Mouse (Mus musculus): ENCODE measurements at regions not wholly inside any gene's neighbourhood (a gene's known extent, or its start where the extent isn't known, plus 50 kb on each side); places are given as distances from the start of the nearest gene placed in this dataset.
A peak's percentile ranks its signal among the peaks of the same experiment; 100 is the strongest.

DNA sequence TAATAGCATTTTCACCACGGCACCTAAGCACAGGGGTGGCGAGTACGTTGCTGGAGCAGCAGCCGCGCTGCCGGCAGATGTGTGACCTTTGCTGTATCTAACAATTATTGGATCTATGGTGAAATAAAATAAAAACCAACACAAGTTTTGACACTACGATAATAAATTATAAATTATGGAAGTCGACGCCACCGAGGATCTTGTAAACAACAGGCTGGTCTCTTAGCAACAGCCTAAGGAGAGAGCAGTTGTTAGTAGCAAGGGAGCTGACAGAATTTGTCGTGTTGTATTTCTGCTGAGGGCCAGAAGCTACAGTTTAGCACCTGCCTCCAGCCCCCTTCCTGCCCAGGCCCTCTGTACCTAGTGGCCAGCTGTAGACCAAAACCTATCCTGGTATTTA is 535.8 kb upstream of the 3110018I06Rik start:
- no peak for DNase-seq (ENCODE audit: extremely low read depth, insufficient read length, low spot score)

DNA sequence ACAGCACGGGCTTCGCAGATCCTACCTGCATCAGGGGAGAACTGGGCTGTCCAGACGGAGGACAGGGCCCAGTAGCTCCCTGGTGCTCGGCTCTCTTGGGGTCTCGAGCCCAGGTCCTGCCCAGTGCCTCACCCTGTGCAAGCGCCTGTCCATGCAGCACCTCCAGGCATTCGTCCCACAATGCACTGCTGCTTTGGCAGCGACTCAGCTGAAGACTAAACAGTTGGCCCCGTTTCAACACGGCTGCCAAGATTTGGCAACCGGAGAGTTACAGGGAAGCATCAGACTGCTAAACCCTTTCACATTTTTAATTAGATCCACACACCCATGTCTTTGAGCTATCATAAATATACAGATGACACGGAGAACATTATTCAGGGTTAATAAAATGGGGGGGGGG is 532.7 kb upstream of the 3110018I06Rik start:
- DNase-seq (ENCODE audit: extremely low read depth, insufficient read length, low spot score) = peak; percentile 13

DNA sequence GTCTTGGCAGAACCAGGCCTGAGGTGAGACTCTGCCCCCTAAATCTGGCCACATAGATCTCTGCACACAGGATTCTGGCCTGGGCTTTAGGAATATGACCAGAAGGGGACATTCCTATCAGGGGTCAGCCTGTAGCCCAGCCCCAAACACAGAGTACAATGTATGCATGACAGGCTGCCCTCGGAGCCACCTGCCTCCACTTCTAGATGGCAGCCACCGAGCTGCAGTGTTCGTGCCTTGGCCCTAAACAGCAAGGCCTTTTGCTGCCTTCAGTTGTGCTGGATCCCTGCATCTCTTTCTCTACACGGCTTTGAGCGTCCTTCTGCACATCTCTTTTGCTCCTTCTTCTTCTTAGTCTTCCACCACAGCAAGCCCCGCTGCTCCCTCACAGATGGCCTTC is 532.2 kb upstream of the 3110018I06Rik start:
- no peak for DNase-seq (ENCODE audit: extremely low read depth, insufficient read length, low spot score)

DNA sequence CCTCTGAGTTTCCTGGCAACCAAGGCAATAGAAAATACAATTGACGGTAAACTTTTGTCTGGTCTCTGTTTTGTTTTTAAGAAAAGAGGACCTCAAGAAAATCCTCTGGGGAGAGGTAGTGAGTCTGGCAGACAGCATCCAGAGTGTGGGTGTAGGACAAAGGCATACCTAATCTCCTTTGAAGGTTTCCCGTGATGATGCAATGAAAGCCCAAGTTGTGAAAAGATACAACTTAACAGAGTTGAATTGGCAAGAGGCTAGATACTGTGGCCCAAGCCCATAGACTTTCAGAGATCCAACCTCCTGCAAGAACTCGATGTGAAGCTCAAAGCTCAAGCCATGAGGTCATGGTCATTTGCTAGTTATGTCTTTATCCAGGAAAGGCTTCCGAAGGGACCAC is 526.4 kb upstream of the 3110018I06Rik start:
- DNase-seq (ENCODE audit: extremely low read depth, insufficient read length, low spot score) = no peak

DNA sequence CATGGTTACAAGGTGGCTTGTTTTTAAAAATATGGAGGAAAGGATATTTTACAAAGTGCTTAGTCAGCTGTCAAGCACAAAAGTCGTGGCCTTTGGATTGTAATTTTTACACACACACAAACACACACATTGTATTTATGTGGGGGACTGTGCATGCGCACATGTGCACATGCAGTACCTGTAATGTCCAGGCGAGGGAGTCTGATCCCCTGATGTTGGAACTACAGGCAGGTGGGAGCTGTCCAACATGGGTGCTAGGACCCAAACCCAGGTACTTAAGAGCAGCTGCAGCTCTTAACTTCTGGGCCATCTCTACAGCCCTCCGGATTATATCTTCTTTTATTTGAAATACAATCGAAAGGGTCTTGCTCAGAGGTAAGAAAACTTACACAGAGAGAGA is 524.7 kb upstream of the 3110018I06Rik start:
- DNase-seq (ENCODE audit: extremely low read depth, insufficient read length, low spot score) = no peak

DNA sequence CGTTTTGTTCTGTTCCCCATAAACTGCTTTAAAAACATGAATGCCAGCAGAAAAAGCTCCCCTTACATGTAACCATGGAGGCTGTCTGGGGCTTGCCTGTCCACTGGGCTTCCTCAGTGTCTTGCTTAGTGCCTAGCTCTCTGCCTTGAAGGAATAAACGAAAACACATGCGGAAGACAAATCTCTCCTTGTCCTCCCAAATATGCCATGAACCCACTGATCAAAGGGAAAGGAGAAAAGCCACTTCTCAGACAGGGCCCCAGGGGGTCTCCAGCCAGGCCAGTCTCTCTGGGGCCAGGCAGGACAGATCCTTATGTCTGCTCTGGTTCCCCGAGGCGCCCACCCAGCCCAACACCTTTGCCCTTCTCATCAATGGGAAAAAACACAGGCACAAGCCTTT is 518.6 kb upstream of the 3110018I06Rik start:
- no peak for DNase-seq (ENCODE audit: extremely low read depth, insufficient read length, low spot score)

DNA sequence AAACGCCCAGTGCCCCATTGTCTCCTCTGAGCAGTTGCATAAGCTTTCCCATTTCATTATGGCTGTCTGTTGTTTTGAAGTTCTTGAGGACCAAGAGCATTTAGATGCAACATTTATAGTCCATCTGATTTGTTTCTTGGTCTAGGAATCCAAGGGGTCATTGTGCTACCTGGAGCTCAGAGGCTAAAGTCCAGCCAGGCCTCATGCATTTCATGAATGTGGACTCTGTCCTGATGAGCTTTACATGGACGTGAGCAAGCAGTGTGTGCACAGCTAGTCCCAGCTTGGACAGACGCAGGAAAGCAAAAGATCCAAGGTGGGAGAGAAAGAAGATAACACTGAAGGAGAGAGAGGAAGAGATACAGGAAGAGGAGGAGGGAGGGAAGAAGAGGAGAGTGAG is 496.0 kb upstream of the 3110018I06Rik start:
- no peak for DNase-seq (ENCODE audit: extremely low read depth, insufficient read length, low spot score)

DNA sequence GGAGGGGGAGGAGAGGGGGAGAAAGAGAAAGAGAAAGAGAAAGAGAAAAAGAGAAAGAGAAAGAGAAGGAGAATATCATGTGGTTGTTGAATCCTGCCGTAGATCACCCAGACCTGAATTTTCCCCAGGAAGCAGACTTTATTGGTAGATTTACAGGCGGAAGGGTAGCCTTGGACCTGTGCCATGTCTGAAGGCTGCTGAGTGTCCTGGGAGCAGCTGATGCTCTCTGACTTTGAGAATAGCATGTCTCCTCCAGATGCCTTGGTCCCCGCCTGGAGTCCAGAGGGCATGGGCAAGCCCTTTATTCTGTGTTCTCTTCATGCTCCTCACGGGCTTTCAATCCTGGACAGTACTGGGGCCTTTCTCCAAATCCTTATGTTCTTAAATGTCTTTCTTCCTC is 495.4 kb upstream of the 3110018I06Rik start:
- DNase-seq (ENCODE audit: extremely low read depth, insufficient read length, low spot score) = no peak

DNA sequence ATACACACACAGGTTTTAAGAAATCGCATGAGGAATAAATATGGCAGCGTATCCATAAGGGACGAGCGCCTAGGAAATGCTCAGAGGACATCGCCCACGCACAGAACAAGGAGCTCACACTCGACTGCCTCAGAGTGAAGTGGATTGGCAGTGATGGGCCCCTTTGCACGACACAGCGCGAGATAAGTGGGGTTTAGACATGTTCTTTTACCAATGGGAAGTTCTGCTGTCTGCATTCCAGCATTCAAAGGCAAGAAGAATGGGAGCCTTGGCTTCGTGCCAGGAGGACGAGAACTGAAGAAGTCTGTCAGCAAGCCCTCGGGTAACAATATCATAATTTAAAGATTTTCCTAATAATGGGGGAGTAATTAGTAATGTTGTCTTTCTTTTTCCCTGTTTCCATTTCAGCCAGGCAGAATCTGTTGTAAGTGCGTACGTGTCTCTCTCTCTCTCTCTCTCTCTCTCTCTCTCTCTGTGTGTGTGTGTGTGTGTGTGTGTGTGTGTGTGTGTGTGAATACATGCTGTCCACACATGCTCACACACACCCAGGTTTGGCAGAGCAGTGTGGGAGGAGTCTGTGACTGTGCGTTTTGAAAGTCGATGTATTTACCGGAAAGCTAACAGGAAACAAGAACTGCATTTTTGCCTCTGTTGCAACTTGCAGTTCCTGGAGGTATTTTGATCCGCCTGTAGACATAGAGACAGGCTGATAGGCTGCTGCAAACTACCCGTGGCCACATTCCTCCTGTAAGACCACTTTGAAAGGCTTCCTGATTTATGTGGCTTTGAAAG is 477.2 kb upstream of the 3110018I06Rik start:
- no peak for DNase-seq (ENCODE audit: extremely low read depth, insufficient read length, low spot score)

DNA sequence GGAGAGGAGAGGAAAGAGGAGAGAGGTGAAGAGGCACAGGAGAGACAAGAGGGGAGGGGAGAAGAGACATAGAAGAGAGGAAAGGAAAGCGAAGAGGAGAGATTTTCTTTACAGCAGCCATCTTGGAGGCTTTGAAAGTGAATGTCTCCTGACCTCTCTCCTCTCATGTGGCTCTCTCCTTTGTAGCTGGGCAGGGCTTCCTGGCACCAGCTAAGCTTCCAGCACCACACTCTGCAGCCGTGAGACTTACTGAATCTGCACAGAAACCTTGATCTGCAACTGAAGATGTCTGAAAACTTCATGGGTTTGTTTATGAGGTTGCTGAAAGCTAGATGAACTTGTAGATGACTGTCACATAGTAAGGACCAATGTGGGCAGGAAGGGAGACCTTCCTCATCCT is 471.6 kb upstream of the 3110018I06Rik start:
- no peak for DNase-seq (ENCODE audit: extremely low read depth, insufficient read length, low spot score)

DNA sequence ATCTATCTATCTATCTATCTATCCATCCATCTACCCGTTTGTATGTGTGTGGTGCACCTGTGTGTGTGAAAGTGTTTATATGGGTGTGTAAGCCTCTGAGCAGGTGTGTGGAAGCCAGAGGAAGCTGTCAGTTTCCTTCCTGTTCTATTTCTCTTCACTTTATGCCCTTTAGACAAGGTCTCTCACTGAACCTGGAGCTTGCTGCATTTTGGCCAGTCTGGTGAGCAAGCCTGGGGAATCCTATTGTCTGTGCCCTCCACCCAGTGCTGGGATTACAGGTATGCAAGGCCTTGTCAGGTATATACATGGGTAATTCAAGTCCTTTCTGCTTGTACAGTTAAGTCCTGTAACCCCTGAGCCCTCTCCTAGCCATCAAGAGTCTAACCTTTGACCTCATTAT is 466.6 kb upstream of the 3110018I06Rik start:
- DNase-seq (ENCODE audit: extremely low read depth, insufficient read length, low spot score) = no peak

DNA sequence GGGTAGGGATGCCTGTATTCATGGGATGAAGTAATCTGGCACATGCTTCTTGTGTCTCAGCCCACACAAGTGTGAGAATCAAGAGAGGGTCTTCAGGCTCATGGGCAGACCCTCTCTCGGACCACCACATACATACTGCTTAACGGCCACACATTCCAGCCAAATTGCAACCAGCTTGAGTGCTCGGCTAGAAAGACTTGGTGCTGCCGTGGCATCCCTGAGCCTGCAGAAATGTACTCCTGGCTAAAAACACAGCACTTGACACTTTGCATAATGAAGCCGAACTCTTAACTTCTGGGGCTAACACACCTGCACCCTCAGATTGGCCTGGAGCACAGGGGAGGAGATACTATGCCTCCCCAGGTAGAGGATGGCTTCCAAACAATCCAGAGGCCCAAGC is 461.6 kb upstream of the 3110018I06Rik start:
- DNase-seq (ENCODE audit: extremely low read depth, insufficient read length, low spot score) = no peak

DNA sequence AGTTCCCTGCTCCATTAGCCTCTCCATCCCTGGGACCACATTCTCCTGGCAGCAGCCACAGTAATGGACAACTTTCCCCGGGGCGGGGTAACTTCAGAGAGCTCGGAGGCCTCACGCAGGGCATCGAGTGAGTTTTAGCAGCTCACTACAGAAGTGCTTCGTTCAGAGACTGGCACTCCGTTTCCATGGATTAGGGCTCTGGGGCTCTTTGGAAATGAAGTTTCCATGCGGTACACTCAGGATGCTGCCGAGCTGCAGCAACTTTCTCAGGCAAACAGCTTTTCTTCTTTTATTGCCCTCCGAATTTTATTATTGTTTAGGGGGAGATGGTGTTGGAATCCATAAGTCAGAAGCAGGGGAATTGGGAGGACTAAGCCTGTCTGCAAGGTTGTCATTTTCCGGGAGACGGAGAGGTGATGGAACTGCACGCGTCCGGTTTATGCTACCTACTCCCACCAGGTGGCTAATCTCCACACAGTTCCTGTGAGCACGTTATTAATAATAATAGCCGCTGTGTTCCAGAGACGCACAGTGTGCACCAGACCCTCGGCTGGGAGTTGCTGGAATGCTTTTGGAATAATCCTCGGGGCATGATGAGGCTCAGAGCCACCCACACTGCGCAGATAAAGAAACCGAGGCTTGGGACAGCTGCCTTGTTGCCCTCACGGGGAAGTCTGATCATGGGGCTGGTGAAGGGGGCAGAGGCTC is 460.4 kb upstream of the 3110018I06Rik start:
- no peak for DNase-seq (ENCODE audit: extremely low read depth, insufficient read length, low spot score)

DNA sequence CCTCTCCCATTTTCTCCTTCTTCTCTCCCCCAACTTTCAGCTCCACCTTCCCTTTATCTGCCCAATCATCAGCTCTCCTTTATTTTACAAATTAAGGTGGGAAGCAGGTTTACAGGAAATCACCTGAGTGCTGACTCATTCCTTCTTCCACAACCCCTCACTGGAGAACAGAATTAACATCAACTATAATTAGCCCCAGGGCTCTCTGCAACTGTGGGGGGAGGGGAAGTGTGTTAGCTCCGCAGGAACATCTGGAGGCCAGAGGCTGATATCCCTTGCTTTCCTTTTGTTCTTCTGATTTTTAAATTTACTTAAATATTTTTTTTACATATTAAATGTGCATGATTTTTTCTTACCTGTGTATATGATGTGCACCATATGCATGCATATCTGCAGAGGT is 459.4 kb upstream of the 3110018I06Rik start:
- no peak for DNase-seq (ENCODE audit: extremely low read depth, insufficient read length, low spot score)

DNA sequence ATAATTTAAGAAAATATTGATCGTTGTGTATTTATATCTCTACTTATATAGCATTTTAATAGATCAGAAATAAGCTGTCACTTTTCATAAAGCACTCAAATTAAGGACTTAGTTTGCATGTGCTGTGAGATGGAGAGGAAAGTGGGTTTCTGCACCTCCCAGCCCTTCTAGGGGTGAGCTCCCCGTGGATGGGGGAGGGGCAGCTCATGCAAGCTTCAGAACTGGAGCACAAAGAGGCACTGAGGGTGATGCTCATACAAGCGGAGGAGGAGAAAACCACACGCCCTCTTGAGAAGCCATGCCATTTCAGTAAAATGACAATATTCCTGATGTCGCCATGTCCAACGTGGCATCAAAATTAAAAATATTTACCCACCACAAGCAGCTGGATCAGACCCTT is 452.1 kb upstream of the 3110018I06Rik start:
- DNase-seq (ENCODE audit: extremely low read depth, insufficient read length, low spot score) = no peak

DNA sequence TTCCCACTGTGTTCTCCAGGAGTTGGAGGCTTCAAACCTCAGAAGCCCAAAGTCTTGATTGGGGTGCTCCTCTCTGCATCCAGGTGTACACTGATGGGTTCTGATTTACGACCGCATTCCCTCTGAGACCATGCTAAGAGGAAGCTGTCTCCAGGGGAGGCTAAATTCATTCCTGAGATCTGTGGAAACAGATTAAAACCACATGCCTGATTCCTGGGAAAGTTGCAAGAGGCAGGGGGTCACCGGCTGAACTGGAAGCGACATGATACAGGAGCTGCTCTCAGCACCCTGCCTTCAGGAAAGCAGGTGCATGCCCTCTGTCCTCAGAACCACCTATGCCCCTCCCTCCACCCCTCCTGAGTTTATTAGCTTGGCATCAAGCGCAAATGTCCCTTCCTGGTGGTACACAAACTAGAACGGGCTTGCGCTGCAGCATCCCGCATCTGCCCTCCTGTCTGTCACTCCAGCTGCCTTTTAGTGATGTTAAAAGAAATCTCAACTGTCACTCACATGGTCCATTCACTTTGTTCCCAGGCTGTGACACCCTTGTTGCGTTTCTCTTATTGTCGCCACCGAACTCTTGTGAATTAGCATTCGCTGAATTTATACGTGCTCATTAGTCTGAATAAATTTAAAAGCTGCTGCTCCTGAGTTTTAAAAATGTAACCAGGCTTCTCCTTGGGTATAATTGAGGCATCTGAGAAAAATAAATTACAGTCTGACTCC is 446.3 kb upstream of the 3110018I06Rik start:
- no peak for DNase-seq (ENCODE audit: extremely low read depth, insufficient read length, low spot score)

DNA sequence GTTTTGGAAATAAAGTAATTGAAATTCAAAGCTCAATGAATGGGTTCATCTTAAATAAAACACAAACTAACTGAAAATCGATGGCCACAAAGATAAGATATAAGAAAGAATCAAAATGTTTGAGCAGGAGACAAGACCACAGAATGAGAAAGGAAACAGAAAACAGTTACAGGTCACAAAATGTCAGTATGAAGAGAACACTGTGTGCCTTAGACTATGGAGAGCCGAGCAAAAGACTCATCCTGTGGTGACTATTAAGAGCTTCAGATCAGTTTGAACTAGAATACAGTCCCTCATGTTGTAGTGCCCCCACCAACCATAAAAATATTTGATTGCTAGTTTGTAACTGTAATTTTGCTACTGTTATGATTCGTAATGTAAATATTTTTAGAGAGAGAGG is 441.9 kb upstream of the 3110018I06Rik start:
- DNase-seq (ENCODE audit: extremely low read depth, insufficient read length, low spot score) = no peak

DNA sequence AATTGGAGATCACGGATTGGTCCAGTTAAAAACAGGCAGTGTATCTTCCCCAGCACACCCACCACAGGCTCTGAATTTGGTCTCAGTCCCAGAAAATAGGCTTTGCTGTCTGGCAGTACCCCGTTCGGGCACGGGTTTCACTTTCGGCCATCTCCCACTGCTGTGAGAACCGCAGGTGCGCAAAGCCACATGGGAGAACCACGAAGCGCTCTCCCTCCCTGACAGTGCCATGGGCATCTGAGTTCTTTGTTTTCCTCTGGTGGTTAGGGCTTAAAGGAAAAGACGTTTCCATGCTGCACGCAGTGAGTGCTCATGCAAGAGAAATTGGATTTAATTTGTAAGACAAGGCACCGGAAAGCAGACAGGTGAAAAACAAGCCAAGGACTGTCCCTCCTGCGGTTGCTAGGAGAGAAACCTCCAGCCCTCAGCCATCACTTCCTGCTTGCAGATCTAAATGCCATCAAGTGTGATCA is 441.3 kb upstream of the 3110018I06Rik start:
- DNase-seq (ENCODE audit: extremely low read depth, insufficient read length, low spot score) = no peak

DNA sequence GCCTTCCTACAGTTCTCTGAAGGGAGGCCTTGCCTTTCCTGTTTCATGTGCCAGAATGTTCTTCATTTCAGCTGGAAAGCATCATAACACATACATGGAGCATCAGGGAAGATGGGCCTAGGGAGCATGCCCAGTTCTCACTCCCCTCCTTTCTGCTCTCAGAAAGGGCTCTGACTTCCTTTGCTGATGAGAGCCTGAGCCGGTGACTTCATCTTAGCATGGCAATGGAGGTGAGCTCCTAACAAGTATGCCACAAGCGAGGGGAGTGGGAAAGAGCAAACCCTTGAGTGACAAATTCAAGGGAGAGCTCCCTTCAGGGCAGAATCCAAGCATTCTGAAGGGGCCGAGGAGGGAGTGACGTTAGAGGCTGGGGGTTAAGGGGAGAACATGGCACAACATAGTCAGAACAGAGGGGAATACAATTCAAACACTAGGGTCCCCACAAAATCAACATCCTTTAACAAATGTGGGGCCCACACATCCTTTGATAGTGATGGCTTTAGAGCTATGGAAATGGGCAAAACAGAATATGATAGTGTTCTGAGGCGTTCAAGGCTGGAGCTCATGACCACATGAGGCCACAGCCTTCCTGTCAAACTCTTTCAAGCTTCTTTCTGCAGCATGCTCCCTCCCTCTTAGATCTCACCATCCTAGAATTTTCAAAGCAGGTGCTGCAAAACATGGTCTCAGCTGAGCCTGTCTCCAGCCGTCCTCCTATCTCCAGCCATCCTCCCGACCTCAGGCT is 437.4 kb upstream of the 3110018I06Rik start:
- DNase-seq (ENCODE audit: extremely low read depth, insufficient read length, low spot score) = no peak

DNA sequence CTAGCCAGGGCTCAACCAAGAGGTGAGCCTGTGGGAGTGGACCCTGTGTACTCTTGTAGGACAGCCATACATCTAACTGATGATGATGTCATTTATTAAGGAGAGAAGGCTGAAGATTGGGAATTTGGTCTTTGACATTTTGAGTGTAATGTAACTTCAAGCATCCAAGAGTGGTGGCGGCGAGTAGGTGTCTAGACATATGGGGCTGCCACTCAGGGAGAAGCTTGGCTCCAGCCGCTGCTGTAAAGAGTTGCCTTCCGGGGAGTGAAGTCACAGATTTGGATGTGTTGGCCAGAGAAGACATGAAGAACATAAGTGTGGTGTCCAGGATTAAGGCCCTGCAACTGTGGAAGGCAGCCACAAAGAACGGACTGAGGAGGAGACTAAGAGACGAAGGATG is 436.3 kb upstream of the 3110018I06Rik start:
- DNase-seq (ENCODE audit: extremely low read depth, insufficient read length, low spot score) = no peak

DNA sequence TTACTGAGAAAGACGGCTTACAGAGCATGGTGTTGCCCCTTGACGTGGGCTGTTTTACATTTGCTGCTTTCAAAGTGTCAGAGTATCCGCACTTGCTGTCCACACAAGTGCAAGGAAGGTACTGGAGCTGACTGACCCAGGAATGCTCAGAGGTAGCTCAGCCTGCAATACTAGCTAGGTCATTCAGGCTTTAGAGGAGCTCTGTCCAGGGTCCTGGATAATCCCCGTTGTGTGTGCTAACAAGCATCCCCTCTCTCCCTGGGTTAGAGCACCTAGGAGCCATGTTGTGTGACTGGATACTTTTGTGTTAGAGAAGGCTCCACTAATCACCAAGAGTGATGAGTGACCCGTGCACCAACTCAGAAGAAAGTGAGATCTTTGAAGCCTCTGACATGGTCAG is 431.9 kb upstream of the 3110018I06Rik start:
- DNase-seq (ENCODE audit: extremely low read depth, insufficient read length, low spot score) = no peak

Measured in 3134 (cell line).